Mouse (Mus musculus) liver, embryonic 11.5 days (tissue): ENCODE data around the gene Proser3. TPM values are rescaled to one million over a fixed set of nuclear protein-coding genes. Genes with fewer than 3 reads are reported as not detected.

Experiments
- ATAC-seq: fragments of 200-750 bp; cut with Nextera tagmentation; replicated peaks from 2 replicates; pipeline ENCODE4 v1.8.0; 2017; ENCODE audit warnings: moderate number of reproducible peaks, mild to moderate bottlenecking, moderate TSS enrichment, moderate library complexity; ENCODE audit not compliant: low FRiP score
- DNase-seq: peaks from one replicate; pipeline ENCODE4 v3.0.0-alpha.2; 2017; ENCODE audit warnings: low spot score
- H3K27ac ChIP-seq: fragments of 300-500 bp; sonication (generic); 2 replicates; pipeline ENCODE4 v1.5.1; 2014; ENCODE audit warnings: mild to moderate bottlenecking, low read depth, low read length, control low read depth
- H3K27me3 ChIP-seq: fragments of 300-500 bp; sonication (generic); replicated peaks from 2 replicates; pipeline ENCODE4 v1.6.1; 2014; ENCODE audit warnings: low read length, mixed read lengths; ENCODE audit not compliant: control insufficient read depth, insufficient read depth
- H3K36me3 ChIP-seq: fragments of 300-500 bp; sonication (generic); 2 replicates; pipeline ENCODE4 v1.6.1; 2014; ENCODE audit warnings: mild to moderate bottlenecking, low read length, moderate library complexity, mixed read lengths; ENCODE audit not compliant: control insufficient read depth, insufficient read depth
- H3K4me1 ChIP-seq: fragments of 300-500 bp; sonication (generic); replicated peaks from 2 replicates; pipeline ENCODE4 v1.6.1; 2014; ENCODE audit warnings: low read length, mixed read lengths; ENCODE audit not compliant: control insufficient read depth, insufficient read depth
- H3K4me2 ChIP-seq: fragments of 300-500 bp; sonication (generic); 2 replicates; pipeline ENCODE4 v1.6.1; 2014; ENCODE audit warnings: mild to moderate bottlenecking, control low read depth, moderate library complexity
- H3K4me3 ChIP-seq: fragments of 300-500 bp; sonication (generic); 2 replicates; pipeline ENCODE4 v1.5.1; 2014; ENCODE audit warnings: low read depth, low read length, control low read depth
- H3K9ac ChIP-seq: fragments of 300-500 bp; sonication (generic); 2 replicates; pipeline ENCODE4 v1.6.1; 2014; ENCODE audit warnings: low read depth, low read length, control low read depth
- H3K9me3 ChIP-seq: fragments of 300-500 bp; sonication (generic); 2 replicates; pipeline ENCODE4 v1.6.1; 2016; ENCODE audit warnings: low read length, inconsistent platforms, mixed read lengths; ENCODE audit not compliant: control insufficient read depth
- WGBS: fragments of 180-500 bp; shearing (Covaris S2); extraction: QIAGEN DNeasy Blood & Tissue Kit; methylation state at CpG from one replicate; pipeline ENCODE4 v1.1.7; 2014; 5-methylcytosine and 5-hydroxymethylcytosine counted together
- microRNA-seq: library from miRNA; unstranded; fragments of <30 nt; microRNA quantifications from one replicate; pipeline ENCODE4, GENCODE M21; 2017; ENCODE audit warnings: borderline number of aligned reads
- polyA plus RNA-seq: library from polyadenylated mRNA; unstranded; fragments of >200 nt; fragmentation: Nextera tagmentation; extraction: Ambion mirVana; gene quantifications from 2 replicates; pipeline ENCODE4 v1.2.1, GENCODE M21; 2014

The Proser3 gene
- polyA plus RNA-seq, 1 experiment from 2014 or later, result 13.0 TPM

DNA sequence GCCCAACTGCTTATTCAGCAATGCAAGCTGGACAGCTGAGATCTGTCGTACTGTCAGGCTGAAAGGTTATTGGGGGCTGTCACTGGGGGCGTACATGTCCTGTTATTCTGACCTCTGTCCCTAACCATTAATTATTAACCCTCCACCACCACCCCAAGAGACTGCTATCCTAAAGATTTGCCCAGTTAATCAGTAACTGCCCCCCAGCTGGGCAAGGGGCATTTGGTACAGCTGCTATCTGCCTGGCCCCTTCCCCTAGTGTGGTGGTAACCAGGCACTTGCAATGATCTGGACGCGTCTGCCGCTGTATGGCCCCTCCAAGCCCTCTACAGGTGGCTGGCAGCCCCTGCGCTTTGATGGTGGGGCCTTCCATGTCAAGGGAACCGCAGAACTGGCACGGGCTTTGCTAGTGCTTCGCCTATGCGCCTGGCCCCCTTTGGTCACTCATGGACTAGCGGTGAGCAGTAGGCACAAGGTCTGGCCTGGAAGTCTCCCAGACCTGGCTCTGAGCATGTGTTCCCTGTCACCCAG is 58.6 kb downstream of the Proser3 start, which contains the start of gene Prodh2:
TSS of gene Prodh2 (plus strand) at position 222 of the 531 bp plus-strand sequence.
- peak within 1 kb of the TSS; percentile 30; the same call in 1 of the 2 replicates for H3K9ac ChIP-seq
- ATAC-seq (peak; percentile 79), DNase-seq (peak; percentile 45)
- WGBS, result 42% methylated on average over 11 of the region's 11 CpGs
- peak within 1 kb of the TSS; percentile 64 for H3K27ac ChIP-seq
- H3K4me1 ChIP-seq, result no peaks in the 10 kb centered on the region
- no peaks in the 10 kb centered on the region for H3K36me3 ChIP-seq
- peak within 1 kb of the TSS; percentile 43 for H3K4me3 ChIP-seq
- H3K27me3 ChIP-seq, result 0 out of 2 replicates have a peak, but pooled peaks cover 2% of the 10 kb centered on the region
- no peaks in the 10 kb centered on the region for H3K9me3 ChIP-seq
- peak within 1 kb of the TSS; percentile 50 for H3K4me2 ChIP-seq

DNA sequence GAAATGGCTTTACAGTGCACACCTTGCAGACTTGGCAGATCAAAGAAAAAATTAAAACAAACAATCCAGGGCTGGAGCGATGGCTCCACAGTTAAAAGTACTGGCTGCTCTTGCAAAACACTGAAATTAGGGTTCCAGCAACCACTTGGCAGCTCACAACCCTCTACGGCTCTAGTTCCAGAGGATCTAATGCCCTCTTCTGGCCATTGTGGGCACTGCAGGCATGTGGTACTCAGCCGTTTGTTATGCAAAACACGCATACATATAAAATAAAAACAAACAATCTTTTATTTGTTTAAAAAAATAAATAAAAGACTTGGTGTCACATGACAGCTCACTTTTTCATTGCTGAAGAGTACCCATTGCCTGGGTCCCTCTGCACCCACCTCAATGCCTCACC is 59.3 kb downstream of the Proser3 start:
- Histone ChIP-seq H3K27me3 (0 out of 2 replicates have a peak, but pooled peaks cover 2% of the 10 kb centered on the region), H3K9ac (no peak overlapping the region), H3K4me2 (no peak overlapping the region), H3K4me1 (no peaks in the 10 kb centered on the region), H3K36me3 (no peaks in the 10 kb centered on the region), H3K27ac (peak overlapping the region; percentile 32; the same call in 1 of the 2 replicates), H3K4me3 (no peak overlapping the region), H3K9me3 (no peaks in the 10 kb centered on the region)
- ATAC-seq, result no peak
- 18% methylated on average over 4 of the region's 4 CpGs for WGBS
- peak; percentile 61 for DNase-seq

DNA sequence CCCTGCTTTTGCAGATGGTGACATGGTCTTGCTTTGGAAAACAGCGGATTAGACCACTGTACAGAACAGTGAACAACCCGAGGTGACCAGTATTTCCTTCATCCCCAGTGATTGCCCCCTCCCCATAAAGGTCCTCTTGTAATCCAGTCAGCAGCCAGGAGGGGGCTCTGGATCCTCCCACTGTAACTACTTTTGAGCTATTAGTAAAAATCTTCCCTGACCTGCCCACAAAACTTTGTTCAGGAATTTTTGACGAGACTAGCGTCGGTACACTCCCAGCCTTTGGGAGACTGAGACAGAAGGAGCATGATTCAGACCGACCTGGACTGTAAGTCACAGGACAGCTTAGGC is 61.2 kb downstream of the Proser3 start:
- DNase-seq, result no peak
- no peak overlapping the region for H3K9ac ChIP-seq
- no peak overlapping the region for H3K4me3 ChIP-seq
- no peak overlapping the region for H3K27ac ChIP-seq
- no peaks in the 10 kb centered on the region for H3K4me1 ChIP-seq
- H3K27me3 ChIP-seq, result 0 out of 2 replicates have a peak, but pooled peaks cover 2% of the 10 kb centered on the region
- H3K36me3 ChIP-seq, result no peaks in the 10 kb centered on the region
- no peak for ATAC-seq
- no peaks in the 10 kb centered on the region for H3K9me3 ChIP-seq
- WGBS, result 21% methylated on average over 6 of the region's 6 CpGs
- H3K4me2 ChIP-seq, result no peak overlapping the region

DNA sequence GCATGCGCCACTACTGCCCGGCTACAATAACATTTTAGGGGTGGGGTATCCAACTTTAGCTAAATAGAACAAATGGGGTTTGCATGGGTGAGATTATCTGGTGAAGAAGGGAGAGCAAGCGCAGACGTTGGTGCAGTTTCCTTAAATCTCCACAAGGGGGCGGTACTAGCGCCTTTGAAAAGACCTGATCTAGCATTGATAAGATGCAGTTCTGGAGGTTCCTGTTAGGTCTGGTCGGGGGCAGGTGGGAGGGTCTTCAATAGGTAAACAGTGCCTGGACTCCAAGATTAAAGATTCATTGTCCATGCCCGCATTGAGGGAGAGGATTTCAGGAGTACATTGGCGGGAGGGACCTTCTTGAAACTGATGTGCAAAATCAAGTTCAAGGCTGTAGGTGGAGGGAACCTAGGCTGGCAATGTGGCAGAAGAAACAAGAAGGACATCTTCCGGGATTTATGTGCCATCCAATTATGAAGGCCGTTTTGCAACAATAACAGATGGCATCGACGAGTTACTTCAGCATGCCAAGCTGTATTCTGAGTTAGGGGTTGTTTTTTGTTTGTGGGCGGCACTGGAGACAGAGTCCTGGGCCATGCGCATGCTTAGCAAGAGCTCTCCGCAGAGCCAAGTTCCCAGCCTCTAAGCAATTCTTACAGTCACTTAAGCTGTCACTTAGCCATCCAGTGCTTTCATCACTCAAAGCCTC is 61.7 kb downstream of the Proser3 start:
- no peak overlapping the region for H3K9ac ChIP-seq
- DNase-seq, result no peak
- 27% methylated on average over 16 of the region's 16 CpGs for WGBS

More for the DNA sequence above, 61.7 kb downstream of the Proser3 start:
- Histone ChIP-seq H3K4me2 (no peak overlapping the region), H3K4me1 (no peaks in the 10 kb centered on the region), H3K9me3 (no peaks in the 10 kb centered on the region), H3K36me3 (no peaks in the 10 kb centered on the region), H3K27ac (no peak overlapping the region), H3K4me3 (no peak overlapping the region), H3K27me3 (0 out of 2 replicates have a peak, but pooled peaks cover 2% of the 10 kb centered on the region)
- no peak for ATAC-seq

Small RNA genes lying within 50 kb of the gene (microRNA-seq; reads per million reads assigned to microRNA genes)
- gene Gm38670, result not detected
- gene Mir3569, result not detected

Other genes with a start within 250 kb of the Proser3 start
- gene Alkbh6, start 243.6 kb downstream of the Proser3 start, polyA plus RNA-seq, result 38.7 and 43.4 TPM in 2 replicates
- gene Syne4, start 237.5 kb downstream of the Proser3 start, polyA plus RNA-seq, result 25.6 and 28.9 TPM in 2 replicates
- gene E130208F15Rik, start 230.6 kb downstream of the Proser3 start, polyA plus RNA-seq, result not detected in 2 replicates
- gene Sdhaf1, start 228.4 kb downstream of the Proser3 start, polyA plus RNA-seq, result 13.5 and 14.6 TPM in 2 replicates
- gene Lrfn3, start 189.5 kb downstream of the Proser3 start, polyA plus RNA-seq, result 3.5 TPM in 2 replicates
- 60.6 and 61.9 TPM in 2 replicates for gene Tyrobp, start 138.5 kb downstream of the Proser3 start, polyA plus RNA-seq
- 2.2 and 2.9 TPM in 2 replicates for gene Hcst, start 132.4 kb downstream of the Proser3 start, polyA plus RNA-seq
- gene Nfkbid, start 130.6 kb downstream of the Proser3 start, polyA plus RNA-seq, result 1.8 and 3.6 TPM in 2 replicates
- gene Aplp1, start 106.8 kb downstream of the Proser3 start, polyA plus RNA-seq, result 18.4 and 19.1 TPM in 2 replicates
- gene Kirrel2, start 94.6 kb downstream of the Proser3 start, polyA plus RNA-seq, result 0.22 and 0.95 TPM in 2 replicates
- gene Nphs1, start 94.0 kb downstream of the Proser3 start, polyA plus RNA-seq, result 0.26 and 0.27 TPM in 2 replicates
- gene Prodh2, start 58.7 kb downstream of the Proser3 start, polyA plus RNA-seq, result 19.0 and 19.5 TPM in 2 replicates
- gene Arhgap33, start 17.2 kb downstream of the Proser3 start, polyA plus RNA-seq, result 7.1 and 7.5 TPM in 2 replicates
- 3.9 and 5.4 TPM in 2 replicates for gene Hspb6, start 121 bp downstream of the Proser3 start, polyA plus RNA-seq
- gene Lin37, start 7.5 kb upstream of the Proser3 start, polyA plus RNA-seq, result 38.7 and 41.0 TPM in 2 replicates
- 71.0 and 73.1 TPM in 2 replicates for gene U2af1l4, start 11.0 kb upstream of the Proser3 start, polyA plus RNA-seq
- gene Gm49396, start 11.0 kb upstream of the Proser3 start, polyA plus RNA-seq, result 6.8 and 8.0 TPM in 2 replicates
- 85.2 and 102 TPM in 2 replicates for gene Psenen, start 11.3 kb upstream of the Proser3 start, polyA plus RNA-seq
- gene Igflr1, start 13.1 kb upstream of the Proser3 start, polyA plus RNA-seq, result 3.1 and 3.7 TPM in 2 replicates
- 7.4 and 11.4 TPM in 2 replicates for gene Kmt2b, start 36.4 kb upstream of the Proser3 start, polyA plus RNA-seq
- gene Zbtb32, start 46.6 kb upstream of the Proser3 start, polyA plus RNA-seq, result 0.25 and 0.62 TPM in 2 replicates
- gene Upk1a, start 60.5 kb upstream of the Proser3 start, polyA plus RNA-seq, result 0.66 and 1.5 TPM in 2 replicates
- 809 and 909 TPM in 2 replicates for gene Cox6b1, start 73.9 kb upstream of the Proser3 start, polyA plus RNA-seq
- gene Etv2, start 83.6 kb upstream of the Proser3 start, polyA plus RNA-seq, result 0.16 and 0.17 TPM in 2 replicates
- gene Rbm42, start 98.0 kb upstream of the Proser3 start, polyA plus RNA-seq, result 101 TPM in 2 replicates
- 64.3 and 65.6 TPM in 2 replicates for gene Haus5, start 112.7 kb upstream of the Proser3 start, polyA plus RNA-seq
- gene Pmis2, start 119.3 kb upstream of the Proser3 start, polyA plus RNA-seq, result not detected in 2 replicates
- gene 2200002J24Rik, start 146.6 kb upstream of the Proser3 start, polyA plus RNA-seq, result 0.53 TPM in 1 of 2 replicates, not detected in the other
- 1.5 and 1.9 TPM in 2 replicates for gene Atp4a, start 159.9 kb upstream of the Proser3 start, polyA plus RNA-seq
- gene Tmem147, start 177.2 kb upstream of the Proser3 start, polyA plus RNA-seq, result 168 and 181 TPM in 2 replicates
- 0.31 and 0.44 TPM in 2 replicates for gene Gapdhs, start 191.4 kb upstream of the Proser3 start, polyA plus RNA-seq
- gene Sbsn, start 199.2 kb upstream of the Proser3 start, polyA plus RNA-seq, result 0.07 and 0.21 TPM in 2 replicates
- gene Dmkn, start 211.5 kb upstream of the Proser3 start, polyA plus RNA-seq, result not detected in 2 replicates
- gene Krtdap, start 235.6 kb upstream of the Proser3 start, polyA plus RNA-seq, result not detected in 2 replicates